Comparison of ENCODE assay signal across 8 mouse cellular contexts in genomic region chr15:78409570-78410052, GRCm38 (mm10). TPM values are rescaled to one million over a fixed set of nuclear protein-coding genes. Genes with fewer than 3 reads are reported as not detected.
DNase-seq lines count a peak whose midpoint lies in the region; ATAC-seq lines count a peak whose summit lies in the region.

No protein-coding gene starts in this region.

- peak overlapping the region; percentile 42; the same call in 1 of the 2 replicates for H3K27ac ChIP-seq in heart, embryonic 10.5 days
- H3K27ac ChIP-seq in forebrain, embryonic 15.5 days (replicated peaks), result no peak overlapping the region
- no peak overlapping the region for H3K27ac ChIP-seq in midbrain, embryonic 16.5 days (ENCODE audit: low read length)

- no peak for DNase-seq in heart, embryonic 10.5 days (ENCODE audit: low spot score)
- no peak for DNase-seq in heart, adult 11 months
- peak; percentile 76 for DNase-seq in kidney, postnatal 14 days
- DNase-seq in layer of hippocampus, postnatal 10 days (ENCODE audit: low spot score in 2 of 2), result no peak
- DNase-seq in cerebellum, adult 9-10 months, result no peak
- DNase-seq in urinary bladder, adult 18-20 months (ENCODE audit: low spot score in 2 of 2), result no peak

- H3K4me3 ChIP-seq in heart, embryonic 10.5 days, result peak overlapping the region; percentile 57
- peak overlapping the region; percentile 24 for H3K4me3 ChIP-seq in forebrain, embryonic 15.5 days
- H3K4me3 ChIP-seq in midbrain, embryonic 16.5 days (ENCODE audit: low read depth, low read length), result peak overlapping the region; percentile 19

- peak overlapping the region; percentile 38 for H3K4me2 ChIP-seq in forebrain, embryonic 15.5 days (replicated peaks)
- peak overlapping the region; percentile 45 for H3K4me2 ChIP-seq in midbrain, embryonic 16.5 days (ENCODE audit: low read length)

- H3K36me3 ChIP-seq in heart, embryonic 10.5 days, result no peaks in the 10 kb centered on the region
- no peaks in the 10 kb centered on the region; the same call in 1 of the 2 replicates for H3K36me3 ChIP-seq in forebrain, embryonic 15.5 days
- H3K36me3 ChIP-seq in midbrain, embryonic 16.5 days (ENCODE audit: control insufficient read depth, insufficient read depth, low read length), result no peaks in the 10 kb centered on the region; the same call in 1 of the 2 replicates

- 0 out of 2 replicates have a peak overlapping the region, but pooled peaks have one; percentile 2 for H3K9ac ChIP-seq in forebrain, embryonic 15.5 days (replicated peaks)
- no peak overlapping the region for H3K9ac ChIP-seq in midbrain, embryonic 16.5 days (ENCODE audit: low read depth, low read length)

- ATAC-seq in forebrain, embryonic 15.5 days (replicated peaks), result no peak
- ATAC-seq in midbrain, embryonic 16.5 days, result no peak

- 10% methylated on average over 12 of the region's 12 CpGs for WGBS in heart, embryonic 10.5 days
- 6% methylated on average over 12 of the region's 12 CpGs for WGBS in forebrain, embryonic 15.5 days
- 7% methylated on average over 12 of the region's 12 CpGs for WGBS in midbrain, embryonic 16.5 days

- H3K27me3 ChIP-seq in heart, embryonic 10.5 days (ENCODE audit: insufficient read depth, poor library complexity, severe bottlenecking), result peaks cover 58% of the 10 kb centered on the region
- H3K27me3 ChIP-seq in forebrain, embryonic 15.5 days, result peaks cover 28% of the 10 kb centered on the region
- H3K27me3 ChIP-seq in midbrain, embryonic 16.5 days (ENCODE audit: control insufficient read depth, insufficient read depth, low read depth, low read length), result peaks cover 31% of the 10 kb centered on the region

- no peaks in the 10 kb centered on the region for H3K9me3 ChIP-seq in heart, embryonic 10.5 days
- no peaks in the 10 kb centered on the region for H3K9me3 ChIP-seq in forebrain, embryonic 15.5 days
- H3K9me3 ChIP-seq in midbrain, embryonic 16.5 days (replicated peaks; ENCODE audit: control insufficient read depth, low read length, poor library complexity, severe bottlenecking), result no peaks in the 10 kb centered on the region

- peaks cover 52% of the 10 kb centered on the region for H3K4me1 ChIP-seq in heart, embryonic 10.5 days
- H3K4me1 ChIP-seq in forebrain, embryonic 15.5 days, result peaks cover 38% of the 10 kb centered on the region
- H3K4me1 ChIP-seq in midbrain, embryonic 16.5 days (ENCODE audit: control insufficient read depth, insufficient read depth, low read length), result peaks cover 21% of the 10 kb centered on the region

RNA-seq across cellular contexts. Expression of gene Mpst, which starts 3.4 kb away (rescaled TPM):
- 0.75 and 1.4 TPM in 2 replicates for polyA plus RNA-seq in heart, embryonic 10.5 days (2016; fragmentation: Nextera tagmentation; extraction: Ambion mirVana)
- polyA plus RNA-seq in forebrain, embryonic 15.5 days (2015; fragmentation: Nextera tagmentation; extraction: Ambion mirVana), result 4.1 and 5.3 TPM in 2 replicates
- polyA plus RNA-seq in midbrain, embryonic 16.5 days (2015; fragmentation: Nextera tagmentation; extraction: Ambion mirVana), result 3.6 and 4.3 TPM in 2 replicates
- total RNA-seq in layer of hippocampus, postnatal 10 days (2021), result 10 to 100 TPM; 50.5 to 55.2 TPM

RNA-seq across cellular contexts. Expression of gene Tst, which starts 3.9 kb away (rescaled TPM):
- 9.5 and 25.6 TPM in 2 replicates for polyA plus RNA-seq in heart, embryonic 10.5 days (2016; fragmentation: Nextera tagmentation; extraction: Ambion mirVana)
- 23.7 and 24.6 TPM in 2 replicates for polyA plus RNA-seq in forebrain, embryonic 15.5 days (2015; fragmentation: Nextera tagmentation; extraction: Ambion mirVana)
- polyA plus RNA-seq in midbrain, embryonic 16.5 days (2015; fragmentation: Nextera tagmentation; extraction: Ambion mirVana), result 15.3 and 22.8 TPM in 2 replicates
- total RNA-seq in layer of hippocampus, postnatal 10 days (2021), result 10 to 100 TPM; 43.7 to 55.4 TPM

RNA-seq across cellular contexts. Expression of gene Tex33, which starts 13.9 kb away (rescaled TPM):
- not detected in 2 replicates for polyA plus RNA-seq in heart, embryonic 10.5 days (2016; fragmentation: Nextera tagmentation; extraction: Ambion mirVana)
- not detected in 2 replicates for polyA plus RNA-seq in forebrain, embryonic 15.5 days (2015; fragmentation: Nextera tagmentation; extraction: Ambion mirVana)
- not detected in 2 replicates for polyA plus RNA-seq in midbrain, embryonic 16.5 days (2015; fragmentation: Nextera tagmentation; extraction: Ambion mirVana)
- total RNA-seq in layer of hippocampus, postnatal 10 days (2021), result under 1 TPM in 1 of 2 experiments, not detected in 1; 0.49 TPM

RNA-seq across cellular contexts. Expression of gene Kctd17, which starts 18.8 kb away (rescaled TPM):
- 23.0 and 30.3 TPM in 2 replicates for polyA plus RNA-seq in heart, embryonic 10.5 days (2016; fragmentation: Nextera tagmentation; extraction: Ambion mirVana)
- 123 and 132 TPM in 2 replicates for polyA plus RNA-seq in forebrain, embryonic 15.5 days (2015; fragmentation: Nextera tagmentation; extraction: Ambion mirVana)
- 152 and 156 TPM in 2 replicates for polyA plus RNA-seq in midbrain, embryonic 16.5 days (2015; fragmentation: Nextera tagmentation; extraction: Ambion mirVana)
- total RNA-seq in layer of hippocampus, postnatal 10 days (2021), result 100 to 1,000 TPM; 208 to 216 TPM

RNA-seq across cellular contexts. Expression of gene Tmprss6, which starts 58.8 kb away (rescaled TPM):
- 0.06 and 1.7 TPM in 2 replicates for polyA plus RNA-seq in heart, embryonic 10.5 days (2016; fragmentation: Nextera tagmentation; extraction: Ambion mirVana)
- 0.11 and 0.34 TPM in 2 replicates for polyA plus RNA-seq in forebrain, embryonic 15.5 days (2015; fragmentation: Nextera tagmentation; extraction: Ambion mirVana)
- polyA plus RNA-seq in midbrain, embryonic 16.5 days (2015; fragmentation: Nextera tagmentation; extraction: Ambion mirVana), result 0.09 and 0.31 TPM in 2 replicates
- total RNA-seq in layer of hippocampus, postnatal 10 days (2021), result not detected
